Comparison of ENCODE assay signal across 8 mouse cellular contexts in the genomic region with DNA sequence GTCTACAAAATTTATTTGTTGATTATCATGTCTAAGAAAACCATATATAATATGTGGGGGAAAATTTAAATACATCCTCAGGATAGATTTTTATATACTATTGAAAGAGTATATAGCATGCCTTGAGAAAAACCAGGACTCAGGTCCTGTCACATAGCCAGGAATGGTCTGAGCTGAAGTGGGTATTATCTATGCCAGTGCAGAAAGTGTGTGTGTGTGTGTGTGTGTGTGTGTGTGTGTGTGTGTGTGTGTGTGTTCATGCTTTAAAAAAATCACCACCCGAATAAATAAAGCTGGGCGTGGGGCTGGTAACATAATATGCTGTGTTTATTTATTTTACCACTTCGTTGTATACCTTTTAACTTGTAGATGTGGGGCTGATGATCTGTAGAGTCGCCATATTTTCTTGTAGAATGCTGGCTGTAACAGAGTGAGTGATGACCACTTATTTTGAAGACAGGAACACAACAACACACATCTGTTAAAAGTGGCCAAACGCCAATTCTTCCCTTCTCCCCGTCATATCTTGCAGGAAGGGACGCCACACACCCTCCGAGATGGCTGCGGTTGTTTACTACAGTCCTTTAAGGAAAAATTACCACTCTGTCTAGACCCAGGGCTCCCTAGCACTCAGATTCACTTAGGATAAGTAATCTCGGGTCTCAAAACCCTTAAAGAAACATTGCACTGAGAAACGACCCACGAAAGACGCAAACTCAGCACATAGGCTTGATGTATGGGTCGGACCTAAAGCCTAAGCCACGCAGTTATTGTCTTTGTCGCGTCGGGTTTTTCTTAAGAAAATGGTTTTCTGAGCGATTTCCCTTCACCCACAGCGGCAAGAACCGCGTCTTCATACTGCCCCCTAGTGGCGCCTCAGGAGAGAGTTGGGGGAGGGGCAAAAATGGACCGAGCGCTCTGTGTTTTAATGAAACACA.
DNase-seq lines count a peak whose midpoint lies in the region; ATAC-seq lines count a peak whose summit lies in the region.

No protein-coding gene starts in this region.

- H3K27ac ChIP-seq in hindbrain, embryonic 16.5 days (ENCODE audit: low read depth, low read length), result peak overlapping the region; percentile 62

- peak overlapping the region; percentile 56 for H3K4me2 ChIP-seq in hindbrain, embryonic 16.5 days (ENCODE audit: low read length)

- no peaks in the 10 kb centered on the region for H3K36me3 ChIP-seq in hindbrain, embryonic 16.5 days (ENCODE audit: control insufficient read depth, insufficient read depth, low read length)

- H3K9ac ChIP-seq in hindbrain, embryonic 16.5 days (ENCODE audit: low read depth, low read length), result peak overlapping the region; percentile 54

- 8% methylated on average over 25 of the region's 25 CpGs for WGBS in hindbrain, embryonic 16.5 days

- H3K4me3 ChIP-seq in hindbrain, embryonic 16.5 days (ENCODE audit: low read length), result peak overlapping the region; percentile 40

- H3K27me3 ChIP-seq in hindbrain, embryonic 16.5 days (replicated peaks; ENCODE audit: control insufficient read depth, insufficient read depth, low read length), result no peaks in the 10 kb centered on the region; the same call in 1 of the 2 replicates

- no peaks in the 10 kb centered on the region for H3K4me1 ChIP-seq in hindbrain, embryonic 16.5 days (ENCODE audit: control insufficient read depth, insufficient read depth, low read depth, low read length)

- DNase-seq in ZHBTc4 (ENCODE audit: low read depth, low spot score), result peak; percentile 79
- DNase-seq in cerebellum, postnatal 4 days (ENCODE audit: low spot score in 2 of 2), result peak; percentile 72 to 90
- peak; percentile 80 for DNase-seq in gastrocnemius, adult 18-20 months (ENCODE audit: low spot score)
- DNase-seq in left cerebral cortex, adult 18-20 months (ENCODE audit: low spot score in 2 of 2), result peak; percentile 86 to 90
- DNase-seq in lung, postnatal 4 days, result peak; percentile 72 to 84
- peak; percentile 86 for DNase-seq in retina, postnatal 1 day
- peak; percentile 90 for DNase-seq in thymus, postnatal 4 days

- peak; percentile 86 for ATAC-seq in hindbrain, embryonic 16.5 days

- H3K9me3 ChIP-seq in hindbrain, embryonic 16.5 days (ENCODE audit: control insufficient read depth, low read length), result no peaks in the 10 kb centered on the region

Comparison
In these comparisons a context has a peak if more than half of its experiments do, and no peak if none do; other contexts are left out.
1. Peak in every context shown above with its lines: DNase-seq, ATAC-seq, H3K4me3 ChIP-seq and H3K27ac ChIP-seq.